Mouse (Mus musculus) gastrocnemius, adult 18-20 months (tissue): ENCODE results near the gene Neurl2. TPM values are rescaled to one million over a fixed set of nuclear protein-coding genes. Genes with fewer than 3 reads are reported as not detected.
"Not testable (repeated sequence)": the region's sequence is repeated elsewhere in the genome, so short reads cannot be mapped to it uniquely, and the experiment has no call there.

Experiments used
- DNase-seq: peaks from one replicate; pipeline ENCODE4 v3.0.0; 2021; ENCODE audit warnings: low spot score
- total RNA-seq, 2 experiments: library from RNA; stranded (reverse); gene quantifications; 2 replicates each; pipeline ENCODE4 v1.2.3; 2021

Gene Neurl2
- total RNA-seq, 2 experiments from 2014 or later = 37.2 to 41.0 TPM

DNA sequence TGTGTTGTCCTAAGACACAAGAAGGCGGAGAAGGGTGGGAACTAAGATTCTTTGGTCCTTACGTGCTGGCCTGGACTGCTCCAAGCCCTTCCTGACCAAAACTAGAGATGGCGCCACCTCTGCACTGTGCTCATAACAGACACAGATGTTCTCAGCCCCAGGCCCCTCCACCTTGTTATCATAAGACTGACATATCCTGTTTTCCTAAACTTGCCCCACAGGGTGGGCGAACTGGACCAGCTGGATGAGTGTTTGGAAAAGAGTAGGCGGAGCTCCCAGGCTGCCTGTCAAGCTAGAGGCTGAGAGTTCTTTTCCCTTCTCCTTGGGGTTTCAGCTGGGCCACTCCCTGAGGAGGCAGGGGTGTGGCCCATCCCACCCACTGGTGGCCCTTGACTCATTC is 15.6 kb downstream of the Neurl2 start:
- no peak for DNase-seq

- no peak for DNase-seq
Measured at GRCm38 (mm10) chr2:164817206-164817605, 16.1 kb downstream of the Neurl2 start.

DNA sequence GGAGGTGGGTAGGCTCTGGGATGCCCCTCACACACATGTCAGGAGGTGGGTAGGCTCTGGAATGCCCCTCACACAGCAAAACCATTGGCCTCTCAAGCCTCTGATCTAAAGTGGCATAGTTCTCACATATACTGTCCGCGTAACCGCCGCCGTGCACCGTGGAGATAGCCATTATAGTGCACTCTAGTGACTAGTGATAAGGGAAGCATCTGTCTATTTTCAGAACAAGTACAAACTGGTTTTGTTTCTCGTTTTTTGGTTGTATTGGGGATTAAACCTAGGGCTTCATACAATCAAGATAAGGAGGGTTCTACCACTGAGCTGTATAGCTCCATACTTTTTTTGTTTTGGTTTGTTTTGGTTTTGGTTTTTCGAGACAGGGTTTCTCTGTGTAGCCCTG is 17.4 kb downstream of the Neurl2 start:
- DNase-seq = no peak

DNA sequence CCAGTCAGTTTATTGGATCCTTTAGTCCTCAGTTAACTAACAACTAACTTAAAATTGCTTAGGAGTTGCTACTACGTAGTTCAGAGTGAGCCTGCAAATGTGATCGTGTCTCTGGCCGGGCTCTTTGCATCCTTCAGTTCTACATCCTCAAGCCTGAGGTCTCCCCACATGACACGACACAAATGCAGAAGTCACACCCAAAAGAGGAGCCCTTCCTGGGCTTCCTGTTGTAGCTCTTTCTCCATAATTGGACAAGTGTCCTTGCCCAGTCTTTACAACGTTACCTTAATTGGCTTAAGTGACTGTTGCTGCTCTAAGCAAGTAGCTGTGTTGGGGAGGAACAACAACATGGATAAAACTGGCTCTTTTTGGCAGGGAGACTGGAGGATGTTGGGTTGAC is 17.9 kb downstream of the Neurl2 start:
- DNase-seq = no peak

- no peak for DNase-seq
Measured at GRCm38 (mm10) chr2:164813557-164813956, 19.7 kb downstream of the Neurl2 start.

GRCm38 (mm10) chr2:164806614-164807013 is 26.6 kb downstream of the Neurl2 start:
- DNase-seq = no peak

GRCm38 (mm10) chr2:164805332-164805718 is 27.9 kb downstream of the Neurl2 start:
- no peak for DNase-seq

GRCm38 (mm10) chr2:164804533-164805331 is 28.5 kb downstream of the Neurl2 start, which contains the start of the genes Acot8 and Zswim3:
Gene Acot8 (minus strand): TSS chr2:164804882.
Gene Zswim3 (plus strand): TSS chr2:164805098.
- peak; percentile 99 for DNase-seq

DNA sequence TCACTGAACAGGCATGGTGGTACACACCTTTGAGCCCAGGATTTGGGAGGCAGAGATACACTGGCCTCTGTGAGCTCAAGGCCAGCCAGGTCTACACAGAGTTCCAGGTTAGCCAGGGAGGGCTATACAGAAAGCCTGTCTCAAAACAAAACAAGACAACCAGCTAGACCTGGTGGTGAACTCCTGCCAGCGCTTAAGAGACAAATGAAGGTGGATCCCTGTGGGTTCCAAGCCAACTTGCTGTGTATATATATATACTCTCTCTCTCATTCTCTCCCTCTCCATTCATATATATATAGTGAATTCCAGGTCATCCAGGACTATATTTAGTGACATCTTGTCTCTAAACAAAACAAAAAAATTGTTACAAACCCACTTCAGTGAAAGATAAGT is 29.3 kb downstream of the Neurl2 start:
- DNase-seq = no peak

- DNase-seq = no peak
Measured at GRCm38 (mm10) chr2:164803201-164803920, 29.9 kb downstream of the Neurl2 start.

- no peak for DNase-seq
Measured at GRCm38 (mm10) chr2:164800252-164801004, 32.8 kb downstream of the Neurl2 start.

- not testable (repeated sequence) for DNase-seq
Measured at GRCm38 (mm10) chr2:164798554-164798953, 34.7 kb downstream of the Neurl2 start.

- no peak for DNase-seq
Measured at GRCm38 (mm10) chr2:164795868-164796267, 37.4 kb downstream of the Neurl2 start.

DNA sequence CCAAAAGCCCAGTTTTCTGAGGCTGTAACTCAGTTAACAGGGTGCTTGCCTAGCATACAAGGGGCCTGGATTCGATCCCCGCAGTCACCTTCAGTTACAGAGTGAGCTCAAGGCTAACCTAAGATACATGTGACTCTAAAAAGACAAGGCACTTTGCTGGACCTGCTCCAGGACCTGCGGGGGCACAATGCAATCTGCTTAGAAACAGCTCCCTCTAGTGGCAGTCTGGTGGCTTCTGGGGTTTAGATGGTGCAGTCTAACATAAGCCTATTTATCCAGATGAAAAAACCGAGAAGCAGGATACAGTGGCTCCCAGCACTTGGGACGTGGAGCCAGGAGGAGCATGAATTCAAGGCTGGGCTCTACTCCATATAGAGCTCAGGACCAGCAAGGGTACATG is 39.0 kb downstream of the Neurl2 start:
- DNase-seq = peak; percentile 90

- DNase-seq = no peak
Measured at GRCm38 (mm10) chr2:164793772-164794171, 39.5 kb downstream of the Neurl2 start.

DNA sequence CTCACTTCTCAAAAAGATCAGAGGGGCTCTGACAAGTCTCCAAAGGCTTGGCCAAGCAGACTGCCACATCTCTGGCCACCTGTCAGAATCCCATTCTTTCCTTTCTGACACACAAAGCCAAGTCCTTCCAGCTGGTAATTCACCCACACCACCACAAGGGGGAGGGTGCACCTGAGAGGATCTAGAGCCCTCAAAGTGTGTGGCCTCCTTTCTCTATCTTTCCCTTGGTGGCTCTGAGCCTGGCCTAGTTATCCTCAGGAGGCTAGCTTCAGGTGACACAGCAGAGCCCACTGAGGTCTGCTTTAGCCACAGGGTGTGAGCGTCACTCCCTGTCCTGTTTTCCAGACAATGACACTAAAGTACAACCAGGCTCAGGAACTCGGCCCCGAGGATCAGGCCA is 40.0 kb downstream of the Neurl2 start:
- no peak for DNase-seq

GRCm38 (mm10) chr2:164792400-164793190 is 40.7 kb downstream of the Neurl2 start:
- no peak for DNase-seq

DNA sequence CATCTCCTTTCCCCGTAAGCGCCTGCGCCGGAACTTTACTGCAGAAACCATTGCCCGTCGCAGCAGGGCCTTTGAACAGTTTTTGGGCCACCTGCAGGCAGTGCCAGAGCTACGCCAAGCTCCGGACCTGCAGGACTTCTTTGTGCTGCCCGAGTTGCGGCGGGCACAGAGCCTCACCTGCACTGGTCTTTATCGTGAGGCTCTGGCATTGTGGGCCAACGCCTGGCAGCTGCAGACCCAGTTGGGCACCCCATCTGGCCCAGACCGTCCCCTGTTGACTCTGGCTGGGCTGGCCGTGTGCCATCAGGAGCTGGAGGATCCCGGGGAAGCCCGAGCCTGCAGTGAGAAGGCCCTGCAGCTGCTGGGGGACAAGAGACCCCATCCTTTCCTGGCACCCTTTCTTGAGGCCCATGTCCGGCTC is 41.4 kb downstream of the Neurl2 start:
- DNase-seq = no peak

- no peak for DNase-seq
Measured at GRCm38 (mm10) chr2:164790451-164790850, 42.8 kb downstream of the Neurl2 start.

- DNase-seq = no peak
Measured at GRCm38 (mm10) chr2:164788411-164788810, 44.8 kb downstream of the Neurl2 start.

GRCm38 (mm10) chr2:164787779-164788178 is 45.5 kb downstream of the Neurl2 start:
- DNase-seq = no peak
